Mouse (Mus musculus) embryonic facial prominence, embryonic 15.5 days (tissue): Measurements from ENCODE around the gene Lmo4. TPM values are rescaled to one million over a fixed set of nuclear protein-coding genes. Genes with fewer than 3 reads are reported as not detected.

Source experiments
- ATAC-seq: fragments of 200-750 bp; cut with Nextera tagmentation; 2 replicates; pipeline ENCODE4 v1.8.0; 2017; ENCODE audit warnings: low read depth, moderate TSS enrichment; ENCODE audit not compliant: insufficient number of reproducible peaks, low FRiP score, low TSS enrichment
- H3K27ac ChIP-seq: fragments of 300-500 bp; sonication (generic); replicated peaks from 2 replicates; pipeline ENCODE4 v1.5.1; 2015; ENCODE audit warnings: mild to moderate bottlenecking, inconsistent platforms
- H3K27me3 ChIP-seq: fragments of 300-500 bp; sonication (generic); 2 replicates; pipeline ENCODE4 v1.6.1; 2015; ENCODE audit warnings: inconsistent platforms
- H3K36me3 ChIP-seq: fragments of 300-500 bp; sonication (generic); 2 replicates; pipeline ENCODE4 v1.6.1; 2015; ENCODE audit warnings: mild to moderate bottlenecking, inconsistent platforms
- H3K4me1 ChIP-seq: fragments of 300-500 bp; sonication (generic); 2 replicates; pipeline ENCODE4 v1.6.1; 2015; ENCODE audit warnings: inconsistent platforms
- H3K4me2 ChIP-seq: fragments of 300-500 bp; sonication (generic); replicated peaks from 2 replicates; pipeline ENCODE4 v1.6.1; 2015; ENCODE audit warnings: mild to moderate bottlenecking, inconsistent platforms
- H3K4me3 ChIP-seq: fragments of 300-500 bp; sonication (generic); replicated peaks from 2 replicates; pipeline ENCODE4 v1.5.1; 2015; ENCODE audit warnings: mild to moderate bottlenecking, inconsistent platforms
- H3K9ac ChIP-seq: fragments of 300-500 bp; sonication (generic); 2 replicates; pipeline ENCODE4 v1.6.1; 2015; ENCODE audit warnings: inconsistent platforms
- H3K9me3 ChIP-seq: fragments of 300-500 bp; sonication (generic); replicated peaks from 2 replicates; pipeline ENCODE4 v1.6.1; 2016; ENCODE audit warnings: inconsistent platforms
- WGBS: fragments of 180-500 bp; shearing (Covaris S2); methylation state at CpG from one replicate; pipeline ENCODE4 v1.1.7; 2015; 5-methylcytosine and 5-hydroxymethylcytosine counted together
- polyA plus RNA-seq: library from polyadenylated mRNA; unstranded; fragments of >200 nt; fragmentation: Nextera tagmentation; extraction: Ambion mirVana; gene quantifications from 2 replicates; pipeline ENCODE4 v1.2.1, GENCODE M21; 2015

Lmo4 gene
- polyA plus RNA-seq, 1 experiment from 2014 or later = 105 TPM

- WGBS = 86% methylated on average over 3 of the region's 3 CpGs
- H3K36me3 ChIP-seq = no peaks in the 10 kb centered on the region
- no peaks in the 10 kb centered on the region for H3K9me3 ChIP-seq
- no peak overlapping the region for H3K4me3 ChIP-seq
- H3K27ac ChIP-seq = no peak overlapping the region
- no peaks in the 10 kb centered on the region for H3K27me3 ChIP-seq
- no peak for ATAC-seq
- no peak overlapping the region for H3K9ac ChIP-seq
- peaks cover 3% of the 10 kb centered on the region; the same call in 1 of the 2 replicates for H3K4me1 ChIP-seq
- no peak overlapping the region for H3K4me2 ChIP-seq
Measured at GRCm38 (mm10) chr3:144147244-144147643, 57.8 kb downstream of the Lmo4 start.

GRCm38 (mm10) chr3:144144066-144144465 is 61.0 kb downstream of the Lmo4 start:
- Histone ChIP-seq H3K9ac (no peak overlapping the region), H3K4me2 (no peak overlapping the region), H3K9me3 (no peaks in the 10 kb centered on the region), H3K4me1 (peaks cover 3% of the 10 kb centered on the region; the same call in 1 of the 2 replicates), H3K36me3 (no peaks in the 10 kb centered on the region), H3K4me3 (no peak overlapping the region), H3K27ac (no peak overlapping the region), H3K27me3 (no peaks in the 10 kb centered on the region)
- ATAC-seq = no peak
- WGBS = 84% methylated on average over 4 of the region's 4 CpGs

- Histone ChIP-seq H3K9me3 (no peaks in the 10 kb centered on the region), H3K4me1 (peaks cover 3% of the 10 kb centered on the region; the same call in 1 of the 2 replicates), H3K4me2 (no peak overlapping the region), H3K27me3 (no peaks in the 10 kb centered on the region), H3K36me3 (no peaks in the 10 kb centered on the region), H3K27ac (no peak overlapping the region), H3K9ac (no peak overlapping the region), H3K4me3 (no peak overlapping the region)
- WGBS = 83% methylated on average over 7 of the region's 7 CpGs
- ATAC-seq = no peak
Measured at GRCm38 (mm10) chr3:144142939-144143338, 62.1 kb downstream of the Lmo4 start.

- 73% methylated on average over 8 of the region's 8 CpGs for WGBS
Measured at GRCm38 (mm10) chr3:144141786-144142185, 63.2 kb downstream of the Lmo4 start.

GRCm38 (mm10) chr3:144140816-144141215 is 64.2 kb downstream of the Lmo4 start:
- Histone ChIP-seq H3K4me1 (peaks cover 3% of the 10 kb centered on the region; the same call in 1 of the 2 replicates), H3K36me3 (no peaks in the 10 kb centered on the region), H3K27me3 (no peaks in the 10 kb centered on the region), H3K27ac (no peak overlapping the region), H3K4me3 (no peak overlapping the region), H3K4me2 (no peak overlapping the region), H3K9me3 (no peaks in the 10 kb centered on the region), H3K9ac (no peak overlapping the region)
- ATAC-seq = no peak
- WGBS = 90% methylated on average over 5 of the region's 5 CpGs

More at GRCm38 (mm10) chr3:144141786-144142185, 63.2 kb downstream of the Lmo4 start:
- Histone ChIP-seq H3K4me1 (peaks cover 3% of the 10 kb centered on the region; the same call in 1 of the 2 replicates), H3K9ac (no peak overlapping the region), H3K27ac (no peak overlapping the region), H3K27me3 (no peaks in the 10 kb centered on the region), H3K4me3 (no peak overlapping the region), H3K4me2 (no peak overlapping the region), H3K9me3 (no peaks in the 10 kb centered on the region), H3K36me3 (no peaks in the 10 kb centered on the region)
- ATAC-seq = no peak; the same call in 1 of the 2 replicates

- Histone ChIP-seq H3K36me3 (no peaks in the 10 kb centered on the region), H3K27me3 (no peaks in the 10 kb centered on the region), H3K9me3 (no peaks in the 10 kb centered on the region), H3K4me3 (no peak overlapping the region), H3K27ac (no peak overlapping the region), H3K4me2 (no peak overlapping the region), H3K9ac (no peak overlapping the region), H3K4me1 (peaks cover 3% of the 10 kb centered on the region; the same call in 1 of the 2 replicates)
- no peak for ATAC-seq
- 86% methylated on average over 3 of the region's 3 CpGs for WGBS
Measured at GRCm38 (mm10) chr3:144138659-144139058, 66.4 kb downstream of the Lmo4 start.
